Mouse (Mus musculus) CH12.LX (cell line): ENCODE results near the gene Nek1. TPM values are rescaled to one million over a fixed set of nuclear protein-coding genes. Genes with fewer than 3 reads are reported as not detected.

Experiments
- DNase-seq: peaks from one replicate; pipeline ENCODE4 v3.0.0-alpha.2; 2013; ENCODE audit errors: extremely low read depth
- H3K27ac ChIP-seq: 2 replicates; pipeline ENCODE4 v1.5.1; 2012; ENCODE audit warnings: low read depth, mild to moderate bottlenecking, control low read depth, moderate library complexity; ENCODE audit not compliant: insufficient read depth
- H3K27me3 ChIP-seq: replicated peaks from 2 replicates; pipeline ENCODE3; 2012; ENCODE audit warnings: inconsistent platforms
- H3K36me3 ChIP-seq, 2 experiments: replicated peaks in 1 of 2; 2 replicates each; pipeline versions ENCODE3 to v1.6.1; 2012; ENCODE audit warnings: inconsistent platforms in 1 of 2, low read length in 1 of 2, mild to moderate bottlenecking in 1 of 2, mixed read lengths in 1 of 2, moderate library complexity in 1 of 2; ENCODE audit not compliant: control insufficient read depth in 1 of 2, insufficient read depth in 1 of 2
- H3K4me1 ChIP-seq, 2 experiments: 2 replicates each; pipeline ENCODE4 v1.6.1; 2012; ENCODE audit warnings: inconsistent platforms in 1 of 2, moderate library complexity in 1 of 2; ENCODE audit not compliant: insufficient read depth in 2 of 2, control insufficient read depth in 1 of 2
- H3K4me2 ChIP-seq: 2 replicates; pipeline ENCODE4 v1.6.1; 2012; ENCODE audit warnings: low read depth, mild to moderate bottlenecking, control low read depth; ENCODE audit not compliant: poor library complexity, insufficient read depth, severe bottlenecking
- H3K4me3 ChIP-seq, 3 experiments: fragments of 150-350 bp in 1 of 3; sonication (generic) in 1 of 3; replicated peaks in 1 of 3; 2 replicates each; pipeline versions ENCODE3 to v1.5.1; 2011 to 2012; ENCODE audit warnings: low read depth in 2 of 3, low read length in 2 of 3, mild to moderate bottlenecking in 2 of 3, moderate library complexity in 2 of 3, control low read depth in 1 of 3, improper control_type of control experiment in 1 of 3, inconsistent platforms in 1 of 3, mixed read lengths in 1 of 3; ENCODE audit not compliant: poor library complexity in 1 of 3
- H3K79me2 ChIP-seq: replicated peaks from 2 replicates; pipeline ENCODE4 v1.6.1; 2012; ENCODE audit warnings: mild to moderate bottlenecking, moderate library complexity; ENCODE audit not compliant: control insufficient read depth, poor library complexity, insufficient read depth, severe bottlenecking; ENCODE audit errors: extremely low read depth
- H3K9ac ChIP-seq: 2 replicates; pipeline ENCODE4 v1.6.1; 2012; ENCODE audit warnings: low read depth, mild to moderate bottlenecking, control low read depth, moderate library complexity; ENCODE audit not compliant: insufficient read depth
- H3K9me3 ChIP-seq: replicated peaks from 2 replicates; pipeline ENCODE3; 2012; ENCODE audit warnings: low read length, inconsistent platforms, mixed read lengths
- BHLHE40 ChIP-seq: IDR thresholded peaks from 2 replicates; pipeline ENCODE4 v1.6.1; 2011; ENCODE audit warnings: mild to moderate bottlenecking, low read depth, low read length, improper control_type of control experiment
- CHD2 ChIP-seq: IDR thresholded peaks from 2 replicates; pipeline ENCODE4 v1.6.1; 2011; ENCODE audit warnings: low read length, improper control_type of control experiment
- CTCF ChIP-seq, 2 experiments: IDR thresholded peaks in 1 of 2; conservative IDR thresholded peaks in 1 of 2; 2 replicates each; pipeline ENCODE4 v1.5.1; 2011 to 2012; ENCODE audit warnings: low read depth in 2 of 2, low read length in 2 of 2, improper control_type of control experiment in 1 of 2, inconsistent platforms in 1 of 2, mild to moderate bottlenecking in 1 of 2, moderate library complexity in 1 of 2
- ELF1 ChIP-seq: IDR thresholded peaks from 2 replicates; pipeline ENCODE4 v1.6.1; 2014; ENCODE audit warnings: low read depth, mild to moderate bottlenecking, inconsistent platforms, low read length, improper control_type of control experiment
- ETS1 ChIP-seq: conservative IDR thresholded peaks from 2 replicates; pipeline ENCODE4 v1.6.1; 2012; ENCODE audit warnings: low read depth, mild to moderate bottlenecking, inconsistent platforms, low read length, improper control_type of control experiment, moderate library complexity
- IRF4 ChIP-seq: IDR thresholded peaks from 2 replicates; pipeline ENCODE4 v1.6.1; 2014; ENCODE audit warnings: low read depth, mild to moderate bottlenecking, inconsistent platforms, low read length, improper control_type of control experiment
- KAT2A ChIP-seq: IDR thresholded peaks from 2 replicates; pipeline ENCODE4 v1.6.1; 2012; ENCODE audit warnings: low read length, improper control_type of control experiment, inconsistent platforms; ENCODE audit not compliant: insufficient replicate concordance
- MAFK ChIP-seq: IDR thresholded peaks from 2 replicates; pipeline ENCODE4 v1.6.1; 2011; ENCODE audit warnings: low read length, improper control_type of control experiment; ENCODE audit not compliant: insufficient replicate concordance
- MEF2A ChIP-seq: IDR thresholded peaks from 2 replicates; pipeline ENCODE4 v1.6.1; 2014; ENCODE audit warnings: low read depth, mild to moderate bottlenecking, inconsistent platforms, low read length, improper control_type of control experiment, borderline replicate concordance
- MXI1 ChIP-seq: IDR thresholded peaks from 2 replicates; pipeline ENCODE4 v1.6.1; 2011; ENCODE audit warnings: mild to moderate bottlenecking, low read depth, low read length, improper control_type of control experiment
- PAX5 ChIP-seq: IDR thresholded peaks from 2 replicates; pipeline ENCODE4 v1.6.1; 2012; ENCODE audit warnings: low read length, inconsistent platforms, mixed read lengths
- POLR2A ChIP-seq: IDR thresholded peaks from 2 replicates; pipeline ENCODE4 v1.6.1; 2011; ENCODE audit warnings: low read depth, mild to moderate bottlenecking, improper control_type of control experiment, low read length
- POLR2AphosphoS2 ChIP-seq: IDR thresholded peaks from 2 replicates; pipeline ENCODE4 v1.6.1; 2011; ENCODE audit warnings: low read depth, low read length, improper control_type of control experiment
- RAD21 ChIP-seq: IDR thresholded peaks from 2 replicates; pipeline ENCODE4 v1.6.1; 2011; ENCODE audit warnings: low read depth, mild to moderate bottlenecking, low read length, improper control_type of control experiment, moderate library complexity
- SMC3 ChIP-seq: IDR thresholded peaks from 2 replicates; pipeline ENCODE4 v1.6.1; 2011; ENCODE audit warnings: low read depth, low read length, improper control_type of control experiment
- TCF12 ChIP-seq: IDR thresholded peaks from 2 replicates; pipeline ENCODE4 v1.6.1; 2014; ENCODE audit warnings: low read depth, mild to moderate bottlenecking, inconsistent platforms, low read length, improper control_type of control experiment
- ZKSCAN1 ChIP-seq: IDR thresholded peaks from 2 replicates; pipeline ENCODE4 v1.6.1; 2012; ENCODE audit warnings: low read depth, inconsistent platforms, low read length, improper control_type of control experiment, borderline replicate concordance
- ZNF384 ChIP-seq: IDR thresholded peaks from 2 replicates; pipeline ENCODE4 v1.6.1; 2012; ENCODE audit warnings: low read depth, low read length, improper control_type of control experiment, inconsistent platforms
- dilution Hi-C: fragments of 300-500 bp; cut with MboI; formaldehyde crosslinking; loops from 2 replicates; pipeline ENCODE4 v1.14.3; 2020; ENCODE audit warnings: low sequenced_read_pairs; ENCODE audit not compliant: extremely low pct_unique_long_range_greater_than_20kb, extremely low pct_ligation_motif_present
- in situ Hi-C: fragments of 300-500 bp; cut with MboI; formaldehyde crosslinking; loops from 3 replicates; pipeline ENCODE4 v1.14.3; 2019; ENCODE audit warnings: low sequenced_read_pairs, low pct_ligation_motif_present, low pct_unique_long_range_greater_than_20kb, mixed read lengths
- polyA plus RNA-seq: library from polyadenylated mRNA; unstranded; fragments of >175 nt; gene quantifications from 2 replicates; pipeline ENCODE4 v1.2.1, GENCODE M21; 2012; ENCODE audit warnings: low read depth; ENCODE audit not compliant: insufficient read length
- total RNA-seq, 2 experiments: library from RNA; depleted of rRNA; stranded (reverse); fragments of 300-350 nt in 1 of 2; fragments of >200 nt in 1 of 2; gene quantifications; 2 replicates each; pipeline ENCODE4 v1.2.3; 2012 to 2014

The Nek1 gene
- total and polyA plus RNA-seq, 3 experiments = 7.7 to 9.2 (median 9.1) TPM

DNA sequence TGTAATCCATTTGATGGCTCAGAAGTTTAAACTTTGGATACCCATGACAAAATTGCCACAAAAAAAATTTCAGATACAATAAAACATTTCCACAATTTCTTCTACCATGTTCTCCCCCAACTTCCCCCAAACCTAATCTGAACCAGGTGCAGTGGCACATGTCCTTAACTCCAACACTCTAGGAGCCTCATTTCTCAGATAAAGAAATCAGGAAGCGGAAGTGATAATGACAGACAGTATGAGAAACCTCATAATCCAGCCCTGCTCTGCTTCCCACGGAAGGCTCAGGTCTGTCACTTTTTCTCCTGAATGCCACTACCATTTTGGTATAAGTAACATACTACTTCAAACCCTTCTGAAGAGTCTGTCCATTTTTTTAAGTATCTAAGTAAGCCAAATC is 29.1 kb upstream of the Nek1 start:
- TF ChIP-seq POLR2AphosphoS2 (no peak), MEF2A (no peak), PAX5 (no peak), POLR2A (no peak), SMC3 (no peak), TCF12 (no peak), ETS1 (no peak), ZKSCAN1 (no peak), MXI1 (no peak), BHLHE40 (no peak), RAD21 (no peak), CTCF (conservative IDR thresholded peaks at IDR 0.05 in 1 of 2, IDR thresholded peaks at IDR 0.05 in 1 of 2; ENCODE audit: low read depth in 2 of 2, low read length in 2 of 2) (no peak)
- TF ChIP-seq, all 38 proteins: peak for 0
- Histone ChIP-seq H3K4me1 (peaks cover 0 to 7% of the 10 kb centered on the region in 2 experiments; a peak in 1 of 4 replicates), H3K4me3 (no peak overlapping the region), H3K79me2 (peaks cover 36% of the 10 kb centered on the region), H3K4me2 (no peak overlapping the region), H3K36me3 (no peaks in the 10 kb centered on the region), H3K9me3 (no peaks in the 10 kb centered on the region), H3K27me3 (no peaks in the 10 kb centered on the region), H3K9ac (no peak overlapping the region), H3K27ac (no peak overlapping the region)
- dilution Hi-C loops (no loop called here), in situ Hi-C loops (no loop called here)
- DNase-seq = no peak

DNA sequence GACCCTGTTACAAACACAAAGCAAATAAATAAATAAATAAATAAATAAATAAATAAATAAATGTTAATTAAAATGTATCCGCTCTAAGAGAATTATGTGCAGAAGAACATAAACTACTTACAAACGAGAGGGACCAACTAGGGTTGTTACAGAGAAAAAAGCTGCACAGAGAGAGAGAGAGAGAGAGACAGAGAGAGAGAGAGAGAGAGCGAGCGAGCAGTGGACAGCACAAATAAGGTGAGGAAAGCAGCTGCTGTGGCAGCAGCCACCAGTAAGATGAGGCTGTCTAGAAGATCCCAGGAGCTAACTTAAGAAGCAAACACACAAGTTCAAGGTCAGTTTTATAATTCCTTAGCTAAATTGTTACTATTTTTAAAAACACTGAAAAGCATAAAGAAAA is 28.5 kb upstream of the Nek1 start:
- peaks cover 0 to 7% of the 10 kb centered on the region in 2 experiments; a peak in 1 of 4 replicates for H3K4me1 ChIP-seq
- no peaks in the 10 kb centered on the region for H3K9me3 ChIP-seq
- no peak overlapping the region for H3K4me3 ChIP-seq
- peaks cover 41% of the 10 kb centered on the region for H3K79me2 ChIP-seq
- H3K4me2 ChIP-seq = no peak overlapping the region
- TF ChIP-seq IRF4 (no peak), ETS1 (no peak), SMC3 (no peak), ZNF384 (no peak), ELF1 (no peak), BHLHE40 (no peak), MAFK (no peak), PAX5 (no peak), CHD2 (no peak), KAT2A (no peak)
- H3K27me3 ChIP-seq = no peaks in the 10 kb centered on the region
- no peaks in the 10 kb centered on the region for H3K36me3 ChIP-seq
- H3K27ac ChIP-seq = no peak overlapping the region
- dilution Hi-C loops = no loop called here
- DNase-seq = no peak
- in situ Hi-C loops = no loop called here
- H3K9ac ChIP-seq = no peak overlapping the region
